Mouse (Mus musculus) ZHBTc4 (cell line): Measurements from ENCODE around the gene Oxnad1.
A peak's percentile ranks its signal among the peaks of the same experiment; 100 is the strongest.
"Not testable (repeated sequence)": the region's sequence is repeated elsewhere in the genome, so short reads cannot be mapped to it uniquely, and the experiment has no call there.

Experiments used
- DNase-seq: peaks from one replicate; pipeline ENCODE4 v3.0.0-alpha.2; 2011; ENCODE audit warnings: low read depth, low spot score

Gene Oxnad1

DNA sequence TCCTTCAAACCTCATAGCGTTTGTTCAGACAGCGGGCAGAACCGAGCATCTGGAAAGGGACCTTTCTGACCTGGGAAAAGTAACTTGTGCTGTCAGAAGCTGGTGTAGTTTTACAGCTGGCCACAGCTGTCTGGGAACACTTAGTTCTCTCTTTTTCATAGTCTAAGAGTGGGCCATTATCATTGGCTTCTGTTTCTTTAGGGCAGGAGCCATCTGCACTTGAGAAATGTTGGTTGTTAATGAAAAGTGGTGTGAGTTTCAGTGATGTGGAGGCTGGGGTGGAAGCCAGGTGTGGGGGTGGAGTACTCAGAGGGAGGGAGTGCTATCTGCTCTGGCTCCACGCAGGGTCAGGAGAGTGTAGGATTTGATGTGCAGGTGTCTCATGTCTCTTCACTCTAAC lies 6.0 kb downstream of the Oxnad1 start:
- no peak for DNase-seq

DNA sequence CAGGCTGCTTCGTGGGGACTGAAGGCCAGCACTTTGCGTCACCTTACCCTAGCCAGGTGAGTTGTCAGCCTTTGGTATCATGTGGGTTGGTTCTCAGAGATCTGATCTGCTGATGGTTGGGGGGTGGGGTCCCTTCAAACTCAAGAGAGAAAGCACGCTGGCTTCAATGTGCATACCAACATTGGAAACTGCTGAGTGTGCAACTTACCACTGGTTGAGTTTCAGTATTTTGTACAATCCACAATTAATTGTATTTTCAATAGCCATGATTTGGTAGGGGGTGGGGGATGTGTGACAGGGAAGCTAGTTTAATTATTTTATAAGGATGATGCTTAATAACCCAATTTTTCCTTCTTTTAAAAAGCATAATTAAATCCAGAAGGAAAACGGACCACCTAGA lies 6.5 kb downstream of the Oxnad1 start:
- no peak for DNase-seq

DNA sequence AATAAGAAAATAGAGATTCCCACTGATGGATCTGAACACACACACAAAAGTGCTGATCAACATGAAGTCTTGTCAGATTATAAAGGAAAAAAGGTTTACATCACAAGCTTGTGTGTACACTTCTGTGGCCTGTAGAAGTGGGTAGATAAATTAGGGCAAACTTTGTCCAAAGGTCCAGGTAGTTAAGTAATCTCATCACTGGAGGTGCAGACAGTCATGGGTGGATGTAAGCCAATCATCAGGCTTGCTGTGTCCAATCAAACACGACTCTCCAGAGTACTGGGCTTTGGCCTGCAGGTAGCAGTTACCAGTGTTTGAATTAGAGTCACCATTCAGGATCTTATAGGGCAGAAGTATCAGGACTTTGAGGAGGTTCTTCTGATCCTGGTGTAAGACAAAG lies 7.8 kb downstream of the Oxnad1 start:
- DNase-seq = no peak

DNA sequence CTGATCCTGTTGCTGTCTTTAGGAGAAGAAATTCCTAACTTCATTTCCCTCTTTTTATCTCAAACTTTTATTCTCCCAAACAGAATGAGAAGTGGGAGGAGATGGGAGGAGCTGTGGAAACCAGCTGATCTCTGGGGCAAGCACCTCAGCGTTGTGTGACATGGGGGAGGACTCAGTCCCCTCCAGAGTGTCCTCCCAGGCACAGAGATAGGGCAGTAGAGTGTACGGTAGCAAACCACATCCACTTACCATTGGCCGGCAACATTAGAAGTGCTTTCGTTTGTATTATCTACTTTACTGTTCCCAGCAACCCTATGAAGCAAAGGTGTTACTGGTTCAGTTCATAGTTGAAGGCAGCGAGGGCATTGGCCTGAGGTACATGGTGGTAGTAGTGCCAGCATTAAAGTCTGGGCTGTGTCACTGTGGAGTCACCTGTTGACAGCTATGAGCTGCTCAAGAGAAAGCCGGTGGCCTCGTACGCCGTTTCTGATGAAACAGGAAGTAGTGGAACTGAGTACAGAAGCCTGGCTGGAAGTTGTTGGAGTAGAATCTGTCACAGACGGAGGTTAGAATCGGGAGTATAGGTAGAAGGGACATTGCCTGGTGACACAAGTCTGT lies 8.4 kb downstream of the Oxnad1 start:
- DNase-seq = no peak

DNA sequence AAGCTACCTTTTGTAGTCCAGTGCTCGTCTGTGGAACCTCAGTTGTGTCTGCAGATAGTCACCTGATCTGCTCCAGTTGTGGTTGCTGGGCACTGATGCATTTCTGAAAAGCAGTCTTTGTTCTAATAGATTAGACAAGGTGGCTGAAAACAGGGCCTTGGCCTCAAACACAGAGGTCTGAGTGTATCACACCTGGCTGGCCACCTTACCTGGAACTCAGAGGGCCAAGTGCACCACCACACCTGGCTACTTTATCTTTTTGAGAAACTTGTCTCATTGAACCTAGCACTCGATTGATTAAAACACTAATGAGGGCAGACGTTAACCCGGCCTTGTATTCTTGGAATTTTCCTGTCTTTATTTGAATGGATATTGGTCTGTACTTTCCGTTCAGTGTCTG lies 10.5 kb downstream of the Oxnad1 start:
- no peak for DNase-seq

DNA sequence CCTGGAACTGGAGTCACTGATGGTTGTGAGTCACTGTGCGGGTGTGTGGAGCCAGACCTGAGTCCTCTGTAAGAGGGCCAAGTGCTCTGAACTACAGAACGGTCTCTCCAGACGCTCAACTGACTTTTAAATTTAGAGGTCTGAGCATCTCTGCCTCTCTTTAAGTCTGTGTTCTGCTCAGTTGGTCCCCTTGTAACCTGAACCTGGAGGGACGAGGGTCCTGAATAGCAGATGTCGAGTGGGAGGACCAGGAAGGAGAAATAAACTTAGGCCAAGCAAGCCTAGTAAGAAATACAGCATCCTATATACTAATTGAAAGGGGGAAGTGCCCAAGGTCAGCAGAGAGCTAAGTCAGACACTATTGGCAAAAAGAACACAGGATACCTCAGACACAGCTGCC lies 11.6 kb downstream of the Oxnad1 start:
- DNase-seq = no peak

DNA sequence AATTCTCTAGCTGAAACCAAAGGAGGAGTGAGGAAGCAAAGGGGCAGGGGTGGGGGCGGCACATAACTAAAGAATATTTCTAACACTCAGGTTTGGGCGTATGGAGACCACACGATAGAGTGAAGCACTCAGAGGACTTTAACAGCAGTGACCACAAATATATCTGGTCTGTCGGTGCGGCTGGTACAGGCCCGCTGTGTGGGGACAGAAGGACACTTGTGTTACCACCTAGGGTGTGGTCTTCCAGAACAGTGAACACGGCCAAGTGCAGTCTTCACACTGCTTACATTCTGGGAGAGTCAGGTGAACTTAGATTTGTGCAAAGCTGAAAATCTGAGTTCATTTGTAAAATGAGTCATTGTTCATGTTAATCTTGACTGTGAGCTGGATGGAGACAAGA lies 12.5 kb downstream of the Oxnad1 start:
- no peak for DNase-seq

DNA sequence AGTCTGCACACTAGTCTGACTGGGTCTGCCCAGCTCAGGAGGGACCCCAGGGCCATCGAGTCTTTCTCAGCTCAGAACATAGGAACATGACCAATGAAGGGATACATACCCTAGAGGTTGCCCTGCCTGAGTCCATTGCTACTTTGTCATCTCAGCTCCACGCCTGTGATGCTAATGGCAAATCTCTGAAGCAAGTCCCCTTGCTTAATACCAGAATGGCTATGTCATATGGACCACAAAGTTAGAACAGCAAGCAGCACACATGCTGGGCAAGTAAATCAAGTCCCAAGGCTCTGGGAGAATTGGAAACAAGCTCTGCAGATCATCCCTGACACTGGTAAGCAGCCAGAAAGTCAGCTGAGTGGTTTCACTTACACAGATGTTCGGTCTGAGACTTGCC lies 13.8 kb downstream of the Oxnad1 start:
- no peak for DNase-seq

DNA sequence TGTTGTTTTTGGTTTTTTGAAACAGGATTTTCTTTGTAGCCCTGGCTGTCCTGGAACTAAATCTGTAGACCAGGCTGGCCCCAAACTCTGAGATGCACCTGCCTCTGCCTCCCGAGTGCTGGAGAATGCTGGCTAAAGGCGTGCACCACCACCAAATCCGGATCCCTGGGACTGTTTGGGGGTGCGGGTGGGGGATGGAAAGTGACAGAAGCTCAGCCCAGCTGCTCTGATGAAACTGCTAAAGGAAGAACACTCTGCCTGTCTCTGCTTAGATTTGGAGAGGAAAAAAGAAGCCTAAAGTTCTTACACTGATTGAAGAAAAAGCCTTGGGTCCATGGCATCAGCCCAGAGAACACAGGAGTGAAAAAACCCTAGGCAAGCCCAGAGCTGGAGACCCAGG lies 18.4 kb downstream of the Oxnad1 start:
- no peak for DNase-seq

DNA sequence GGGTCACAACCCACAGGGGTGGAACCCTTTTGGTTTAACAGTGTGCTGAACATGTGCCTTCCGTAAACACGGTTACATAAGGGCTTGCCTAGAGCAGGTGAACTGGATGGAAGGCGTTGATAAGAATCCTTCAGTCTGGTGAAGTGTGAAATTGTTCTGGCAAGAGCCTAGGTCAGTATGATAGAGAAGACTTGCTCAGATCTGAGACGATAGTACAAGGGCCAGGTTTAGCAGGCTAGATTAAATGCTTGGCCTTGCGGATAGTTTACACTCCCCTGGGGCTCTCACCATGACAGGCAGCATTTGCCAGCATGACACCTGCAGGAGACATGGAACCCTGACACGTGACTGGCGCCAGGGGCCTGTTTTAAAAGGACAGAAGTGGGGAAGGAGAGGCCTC lies 20.5 kb downstream of the Oxnad1 start:
- no peak for DNase-seq

DNA sequence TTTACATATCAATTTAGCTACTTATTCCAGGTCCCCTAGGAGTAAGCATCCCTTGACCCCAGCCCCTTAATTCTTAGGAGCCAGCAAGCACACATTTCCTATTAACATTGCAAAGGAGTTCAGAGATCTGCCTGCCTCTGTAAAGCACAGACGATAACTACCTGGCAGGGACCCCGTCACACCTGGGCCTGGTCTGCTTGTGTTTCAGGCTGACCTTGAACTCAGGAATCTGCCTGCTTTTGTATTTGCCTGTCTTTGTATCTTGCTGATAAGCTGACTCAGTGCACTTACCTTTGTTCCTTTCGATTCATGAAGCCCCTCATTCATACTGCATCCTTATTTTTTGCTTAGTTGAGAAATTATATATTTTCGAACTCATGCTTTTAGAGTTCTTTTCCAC lies 21.7 kb downstream of the Oxnad1 start:
- peak; percentile 33 for DNase-seq

DNA sequence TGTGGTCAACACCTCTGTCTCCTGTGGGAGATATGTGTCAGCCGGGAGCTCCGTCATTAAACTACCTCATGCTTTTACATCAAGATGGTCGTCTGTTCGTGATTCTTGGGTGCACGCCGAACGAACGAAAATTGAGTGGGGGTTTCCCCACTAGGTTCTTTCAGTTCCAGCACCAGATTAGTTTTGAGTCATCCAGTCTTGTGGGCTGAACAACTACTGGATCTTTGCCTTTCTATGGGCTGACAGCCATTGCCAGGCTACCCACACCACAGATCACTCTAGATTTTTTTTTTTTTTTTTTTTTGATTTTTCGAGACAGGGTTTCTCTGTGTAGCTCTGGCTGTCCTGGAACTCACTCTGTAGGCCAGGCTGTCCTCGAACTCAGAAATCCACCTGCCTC lies 26.9 kb downstream of the Oxnad1 start:
- DNase-seq = not testable (repeated sequence)

DNA sequence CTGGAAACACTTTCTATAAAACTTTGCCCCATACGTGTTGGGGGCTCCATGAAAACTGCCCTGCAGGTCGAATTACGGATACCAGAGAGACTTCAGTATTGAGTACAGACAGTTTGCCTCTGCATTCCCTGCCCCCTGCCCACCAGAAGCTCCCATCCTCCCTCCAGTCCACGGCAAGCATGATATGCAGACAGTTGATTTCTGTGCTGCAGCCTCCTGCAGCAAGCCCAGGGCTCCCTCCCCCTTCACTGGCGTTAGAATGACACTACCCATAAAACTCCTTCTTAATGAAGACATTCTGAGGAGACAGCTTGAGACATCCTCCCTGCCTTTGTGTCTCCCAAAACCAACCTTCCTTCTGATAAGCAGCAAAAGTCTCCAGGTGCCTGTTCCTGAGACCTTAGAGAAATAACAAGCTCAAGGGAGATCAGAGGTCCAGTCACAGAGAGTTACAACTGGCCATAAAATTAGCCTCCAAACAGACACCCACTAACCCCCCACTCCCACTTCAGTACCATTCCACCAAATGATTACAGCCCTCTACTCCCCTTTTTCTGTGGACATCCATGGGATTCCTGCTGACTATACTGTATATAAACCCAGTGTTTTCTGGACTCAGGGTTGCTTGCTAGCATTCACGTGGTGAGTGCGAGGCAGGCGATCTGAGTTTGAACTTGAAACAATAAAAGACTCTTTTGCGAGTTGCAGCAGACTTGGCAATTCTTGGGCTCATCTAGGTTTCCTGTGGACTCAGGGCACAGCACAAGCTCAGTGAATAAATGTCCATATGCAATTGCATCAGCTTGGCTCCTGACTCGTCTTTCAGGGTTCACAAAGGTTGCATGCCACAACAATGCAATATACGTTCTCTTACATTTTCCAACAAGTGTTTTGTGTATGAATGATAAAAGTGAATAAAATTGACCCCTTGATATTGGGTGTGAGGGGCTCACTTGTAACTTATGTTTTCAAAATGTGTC lies 36.1 kb downstream of the Oxnad1 start:
- DNase-seq = no peak

DNA sequence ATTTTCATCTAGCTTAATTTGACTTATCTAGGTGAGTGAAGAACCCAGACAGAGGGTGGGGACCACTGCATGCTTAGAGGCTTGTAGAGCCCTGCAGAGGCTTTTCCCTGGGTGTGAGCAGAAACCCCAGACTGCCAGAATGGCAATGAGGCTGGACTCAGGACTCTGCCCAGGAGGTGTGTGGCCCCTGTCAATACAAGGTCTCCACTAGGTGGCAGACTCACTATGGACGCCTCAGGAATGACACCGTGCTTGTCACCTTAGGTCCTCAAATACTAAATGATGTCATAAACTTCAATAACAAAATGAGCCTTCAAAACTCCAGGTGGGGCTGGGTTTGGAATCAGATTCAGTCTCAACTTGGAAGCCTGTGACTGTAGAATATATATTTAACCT lies 36.7 kb downstream of the Oxnad1 start:
- peak; percentile 87 for DNase-seq

DNA sequence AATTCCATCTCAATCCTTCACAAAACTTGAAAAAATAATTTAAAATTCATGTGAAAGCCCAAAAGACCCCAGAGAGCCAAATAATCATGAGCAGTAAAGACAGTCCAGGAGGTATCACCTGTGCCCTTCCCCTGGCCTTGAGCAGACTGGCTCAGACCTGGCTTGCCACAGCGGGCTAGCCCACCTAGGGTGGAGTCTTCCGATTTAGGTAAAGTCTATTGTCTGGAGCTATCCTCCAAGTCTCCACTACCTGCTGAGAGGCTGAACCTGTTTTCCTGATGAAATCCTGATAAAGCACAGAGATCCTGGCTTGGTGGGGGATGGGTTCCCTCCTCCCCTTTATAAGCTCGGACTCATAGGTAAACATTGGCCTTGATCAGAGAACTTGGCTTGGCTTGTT lies 39.1 kb downstream of the Oxnad1 start:
- peak; percentile 79 for DNase-seq

DNA sequence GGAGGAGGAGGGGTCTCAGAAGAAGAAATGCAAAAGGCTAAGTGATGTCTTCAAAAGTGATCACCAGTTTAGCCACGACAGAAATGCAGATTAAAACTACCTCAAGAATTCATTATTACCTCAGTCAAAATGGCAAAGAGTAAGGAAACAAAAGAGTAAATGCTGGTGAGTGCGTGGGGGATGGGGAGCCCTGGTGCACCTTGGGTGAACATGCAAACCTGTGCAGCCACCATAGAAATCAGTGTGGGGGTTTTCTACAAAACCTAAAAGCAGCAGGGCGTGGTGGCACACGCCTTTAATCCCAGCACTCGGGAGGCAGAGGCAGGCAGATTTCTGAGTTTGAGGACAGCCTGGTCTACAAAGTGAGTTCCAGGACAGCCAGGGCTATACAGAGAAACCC lies 40.1 kb downstream of the Oxnad1 start:
- DNase-seq = peak; percentile 60

DNA sequence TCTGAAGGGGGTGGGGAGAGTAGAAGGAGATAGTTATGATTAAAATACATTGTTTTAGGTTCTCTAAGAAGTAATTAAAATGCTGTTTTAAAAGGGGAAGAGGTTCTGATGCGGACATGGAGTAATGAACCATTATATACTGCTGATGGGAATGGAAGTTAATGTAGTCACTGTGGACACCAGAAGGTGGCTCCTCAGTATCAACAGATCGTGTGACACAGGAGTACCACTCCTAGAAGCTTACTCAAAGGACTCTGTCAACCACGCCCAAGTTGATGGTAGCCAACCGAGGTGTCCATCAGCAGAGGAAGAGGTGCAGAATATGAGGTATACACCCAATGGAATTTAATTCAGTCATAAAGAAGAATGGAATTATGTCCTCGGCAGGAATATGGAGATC lies 43.2 kb downstream of the Oxnad1 start:
- no peak for DNase-seq

DNA sequence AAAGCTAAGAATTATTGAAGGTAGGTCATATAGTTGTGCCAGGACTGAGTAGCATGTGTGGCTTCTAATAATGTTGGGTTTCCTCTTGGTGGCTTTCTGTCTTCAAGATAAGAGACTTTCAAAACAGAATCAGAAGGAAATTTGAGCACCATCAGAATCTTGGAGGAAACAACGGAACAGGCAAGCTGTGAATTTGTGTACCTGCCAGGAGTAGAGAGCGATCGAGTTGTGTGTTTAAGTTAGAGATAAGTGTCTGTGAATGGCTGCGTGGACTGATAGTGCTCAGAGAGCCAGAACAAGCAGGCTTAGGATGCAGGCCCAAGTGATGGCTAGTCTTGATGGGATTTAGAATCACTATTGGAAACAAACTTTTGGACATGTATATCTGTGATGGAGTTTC lies 46.7 kb downstream of the Oxnad1 start:
- DNase-seq = no peak

DNA sequence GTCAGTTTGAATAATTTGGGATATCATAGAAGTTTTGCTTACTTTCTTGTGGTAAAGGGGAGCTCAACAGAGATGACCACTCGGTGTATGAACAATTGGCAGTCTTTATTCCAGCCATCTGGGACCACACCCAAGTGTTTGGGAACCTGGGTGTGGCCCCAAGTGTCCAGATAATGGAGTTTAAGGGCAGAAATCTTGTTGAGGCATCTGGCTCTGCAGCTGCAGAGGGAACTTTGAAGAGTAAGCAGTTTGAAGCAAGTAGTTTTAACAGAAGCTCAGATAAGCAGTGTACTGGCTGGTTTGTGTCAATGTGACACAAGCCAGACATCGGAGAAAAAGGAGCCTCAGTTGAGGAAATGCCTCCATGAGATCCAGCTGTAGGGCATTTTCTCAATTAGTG lies 49.1 kb downstream of the Oxnad1 start:
- peak; percentile 75 for DNase-seq

DNA sequence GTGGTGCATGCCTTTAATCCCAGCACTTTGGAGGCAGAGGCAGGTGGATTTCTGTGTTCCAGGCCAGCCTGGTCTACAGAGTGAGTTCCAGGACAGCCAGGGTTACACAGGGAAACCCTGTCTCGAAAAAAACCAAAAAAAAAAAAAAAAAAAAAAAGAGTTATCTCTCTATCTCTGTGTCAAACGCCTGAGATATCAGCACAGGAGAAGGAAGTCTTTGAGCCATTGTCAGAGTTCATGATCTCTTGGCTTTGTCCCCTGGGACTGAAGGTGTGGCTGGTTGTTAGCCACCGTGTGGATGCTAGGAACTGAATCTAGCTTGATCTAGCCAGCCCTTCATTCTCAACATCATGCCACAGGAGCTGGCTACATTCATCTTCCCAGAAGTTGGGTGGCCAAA lies 51.3 kb downstream of the Oxnad1 start:
- peak; percentile 53 for DNase-seq

DNA sequence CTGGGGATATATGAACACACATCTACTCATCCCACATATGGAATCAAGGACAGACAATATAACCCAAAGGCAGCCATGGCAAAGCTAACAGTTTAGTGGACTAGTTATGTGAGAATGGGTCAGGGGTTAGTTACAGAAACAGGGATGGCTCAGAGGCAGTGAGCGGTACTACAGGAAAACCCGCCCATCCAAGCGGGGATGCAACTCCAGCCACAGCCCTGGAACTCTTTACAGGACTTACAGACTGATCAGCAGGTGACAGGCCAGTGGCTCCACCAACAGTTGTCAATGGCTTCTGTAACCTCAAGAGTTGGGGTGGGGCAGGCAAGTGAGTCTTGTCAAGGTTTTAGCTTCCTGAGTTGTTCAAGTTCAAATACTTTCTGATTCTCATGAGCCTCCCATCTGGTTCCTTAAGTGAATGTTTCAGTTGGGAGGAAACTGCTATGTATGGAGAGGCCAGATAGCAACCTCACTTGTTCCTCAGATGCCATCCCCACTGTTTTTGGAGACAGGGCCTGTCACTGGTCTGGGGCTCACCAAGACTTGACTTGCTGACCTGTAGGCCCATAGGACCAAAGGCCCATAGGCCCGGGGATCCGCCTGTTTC lies 55.3 kb downstream of the Oxnad1 start:
- peak; percentile 69 for DNase-seq

DNA sequence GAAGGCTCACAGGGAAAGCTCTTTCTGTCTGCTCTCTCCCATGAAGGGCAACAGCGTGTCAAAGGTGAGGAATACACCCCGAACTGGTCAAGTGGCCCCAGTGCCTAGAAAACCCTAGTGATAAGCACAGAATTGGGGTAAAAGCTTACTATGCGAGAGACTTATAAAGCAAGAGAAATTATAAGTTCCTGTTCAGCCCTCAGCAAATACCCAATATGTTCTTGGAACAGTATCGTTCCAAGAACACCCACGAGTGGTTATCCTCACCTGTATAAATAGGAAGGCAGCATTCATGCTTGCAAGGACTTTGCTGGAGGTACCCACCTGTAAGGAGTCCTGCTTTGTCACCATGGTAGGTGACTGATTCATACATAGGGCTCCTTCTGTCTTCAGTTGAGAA lies 56.5 kb downstream of the Oxnad1 start, which contains the start of gene Msmb:
Gene Msmb, plus strand, starts transcription at position 301 of the 400 bp plus-strand sequence.
- DNase-seq = no peak

DNA sequence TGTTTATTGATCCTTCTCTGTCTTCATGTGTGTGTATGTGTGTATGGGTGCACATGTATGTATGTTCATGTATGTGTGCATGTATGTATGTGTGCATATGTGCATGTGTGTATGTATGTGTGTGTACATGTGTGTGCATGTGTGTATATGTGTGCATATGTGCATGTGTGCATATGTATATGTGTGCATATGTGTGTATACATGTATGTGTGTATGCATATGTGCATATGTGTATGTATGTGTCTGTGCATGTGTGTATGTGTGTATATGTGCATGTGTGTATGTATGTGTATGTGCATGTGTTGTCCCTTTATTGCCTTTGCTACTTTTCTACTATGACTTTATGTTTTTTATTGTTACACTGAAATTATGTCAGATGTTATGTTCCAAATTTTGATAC lies 59.6 kb downstream of the Oxnad1 start:
- no peak for DNase-seq
